Mouse (Mus musculus): ENCODE results near the gene Ablim2.

DNA sequence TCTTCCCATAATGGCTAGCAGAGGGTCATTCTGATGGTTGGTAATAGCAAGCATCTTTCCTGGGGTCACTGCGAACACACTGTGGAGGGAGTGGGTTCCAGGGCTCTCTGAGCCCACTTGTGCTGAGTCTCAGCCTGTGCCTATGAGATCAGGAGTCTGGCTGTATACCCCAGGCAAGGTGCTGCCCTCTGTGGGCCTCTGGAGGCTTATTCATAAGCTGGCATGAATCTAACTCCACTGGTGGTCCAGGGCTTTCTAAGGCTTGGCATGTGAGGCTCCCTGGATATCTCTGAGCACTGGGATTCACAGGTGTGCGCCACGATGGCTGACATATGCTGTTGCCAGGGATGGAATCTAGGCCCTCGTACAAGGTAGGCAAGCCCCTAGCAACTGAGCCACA, 76.2 kb downstream of the Ablim2 start:
- TF ChIP-seq POLR2A (IDR thresholded peaks at IDR 0.05; ENCODE audit: low read depth, low read length) (no peak), CTCF (IDR thresholded peaks at IDR 0.05; ENCODE audit: extremely low read depth, insufficient read depth, insufficient read length, insufficient replicate concordance) (no peak)

All from spleen, adult 2 months (tissue).